Comparison of ENCODE assay signal across 7 mouse cellular contexts in genomic region chr6:125099421-125099971, GRCm38 (mm10). TPM values are rescaled to one million over a fixed set of nuclear protein-coding genes. Genes with fewer than 3 reads are reported as not detected.
A peak's percentile ranks its signal among the peaks of the same experiment; 100 is the strongest.
DNase-seq lines count a peak whose midpoint lies in the region; ATAC-seq lines count a peak whose summit lies in the region.

No protein-coding gene starts in this region.

- no peak for ATAC-seq in heart, embryonic 16.5 days (replicated peaks; ENCODE audit: extremely low read depth, insufficient read depth, low FRiP score)
- ATAC-seq in limb, embryonic 11.5 days (ENCODE audit: insufficient number of reproducible peaks, low FRiP score, low TSS enrichment, low read depth), result no peak
- ATAC-seq in midbrain, embryonic 12.5 days (ENCODE audit: low FRiP score, low read depth), result no peak

- DNase-seq in urinary bladder, postnatal 14 days (ENCODE audit: low spot score), result peak; percentile 45
- no peak for DNase-seq in urinary bladder, postnatal 4 days (ENCODE audit: low spot score in 2 of 2)
- peak; percentile 69 to 73 for DNase-seq in cerebellum, postnatal 14 days
- DNase-seq in limb, embryonic 11.5 days (ENCODE audit: low spot score), result no peak
- DNase-seq in thymus, postnatal 10 days (ENCODE audit: low spot score in 2 of 2), result peak; percentile 75 to 77

- H3K4me2 ChIP-seq in heart, embryonic 16.5 days (ENCODE audit: low read depth, low read length), result peak overlapping the region; percentile 96
- peak overlapping the region; percentile 94; the same call in 1 of the 2 replicates for H3K4me2 ChIP-seq in limb, embryonic 11.5 days (ENCODE audit: low read depth, severe bottlenecking)
- H3K4me2 ChIP-seq in midbrain, embryonic 12.5 days (replicated peaks), result peak overlapping the region; percentile 86

- WGBS in heart, embryonic 16.5 days, result 40% methylated on average over 5 of the region's 5 CpGs
- WGBS in limb, embryonic 11.5 days, result 63% methylated on average over 5 of the region's 5 CpGs
- 44% methylated on average over 5 of the region's 5 CpGs for WGBS in midbrain, embryonic 12.5 days

- no peaks in the 10 kb centered on the region for H3K27me3 ChIP-seq in heart, embryonic 16.5 days (ENCODE audit: control insufficient read depth, insufficient read depth, low read length)
- no peaks in the 10 kb centered on the region for H3K27me3 ChIP-seq in limb, embryonic 11.5 days (ENCODE audit: control insufficient read depth, insufficient read depth, low read length)
- no peaks in the 10 kb centered on the region for H3K27me3 ChIP-seq in midbrain, embryonic 12.5 days

- peaks cover 40% of the 10 kb centered on the region for H3K36me3 ChIP-seq in heart, embryonic 16.5 days (ENCODE audit: control insufficient read depth, insufficient read depth)
- H3K36me3 ChIP-seq in limb, embryonic 11.5 days (ENCODE audit: control insufficient read depth, insufficient read depth, low read length), result peaks cover 37% of the 10 kb centered on the region
- H3K36me3 ChIP-seq in midbrain, embryonic 12.5 days, result peaks cover 62% of the 10 kb centered on the region

- H3K9me3 ChIP-seq in heart, embryonic 16.5 days (replicated peaks; ENCODE audit: control insufficient read depth, low read length), result no peaks in the 10 kb centered on the region
- H3K9me3 ChIP-seq in limb, embryonic 11.5 days (ENCODE audit: control insufficient read depth, low read length), result no peaks in the 10 kb centered on the region
- no peaks in the 10 kb centered on the region for H3K9me3 ChIP-seq in midbrain, embryonic 12.5 days

- H3K9ac ChIP-seq in heart, embryonic 16.5 days (ENCODE audit: low read length), result peak overlapping the region; percentile 96
- peak overlapping the region; percentile 45; the same call in 1 of the 2 replicates for H3K9ac ChIP-seq in limb, embryonic 11.5 days (ENCODE audit: low read length)
- H3K9ac ChIP-seq in midbrain, embryonic 12.5 days (replicated peaks), result peak overlapping the region; percentile 98

- peaks cover 32% of the 10 kb centered on the region for H3K4me1 ChIP-seq in heart, embryonic 16.5 days (ENCODE audit: control insufficient read depth, insufficient read depth, low read length)
- H3K4me1 ChIP-seq in limb, embryonic 11.5 days (ENCODE audit: control insufficient read depth, insufficient read depth, low read length), result peaks cover 26% of the 10 kb centered on the region
- H3K4me1 ChIP-seq in midbrain, embryonic 12.5 days, result peaks cover 34% of the 10 kb centered on the region

- H3K27ac ChIP-seq in heart, embryonic 16.5 days (ENCODE audit: low read length), result peak overlapping the region; percentile 50; the same call in 1 of the 2 replicates
- no peak overlapping the region for H3K27ac ChIP-seq in limb, embryonic 11.5 days (replicated peaks; ENCODE audit: low read depth, low read length)
- H3K27ac ChIP-seq in midbrain, embryonic 12.5 days (replicated peaks), result peak overlapping the region; percentile 80

- H3K4me3 ChIP-seq in heart, embryonic 16.5 days (ENCODE audit: low read length), result peak overlapping the region; percentile 11
- H3K4me3 ChIP-seq in limb, embryonic 11.5 days (ENCODE audit: low read depth, low read length), result peak overlapping the region; percentile 10; the same call in 1 of the 2 replicates
- peak overlapping the region; percentile 89 for H3K4me3 ChIP-seq in midbrain, embryonic 12.5 days

RNA-seq across cellular contexts. Expression of gene Chd4, which starts 3.7 kb away (rescaled TPM):
- 50.6 and 63.0 TPM in 2 replicates for polyA plus RNA-seq in heart, embryonic 16.5 days (2015; fragmentation: Nextera tagmentation; extraction: Ambion mirVana)
- polyA plus RNA-seq in limb, embryonic 11.5 days (2014; fragmentation: Nextera tagmentation; extraction: Ambion mirVana), result 110 and 117 TPM in 2 replicates
- polyA plus RNA-seq in midbrain, embryonic 12.5 days (2016; fragmentation: Nextera tagmentation; extraction: Ambion mirVana), result 127 and 132 TPM in 2 replicates

RNA-seq across cellular contexts. Expression of gene Lpar5, which starts 31.8 kb away (rescaled TPM):
- polyA plus RNA-seq in heart, embryonic 16.5 days (2015; fragmentation: Nextera tagmentation; extraction: Ambion mirVana), result 0.55 and 1.6 TPM in 2 replicates
- polyA plus RNA-seq in limb, embryonic 11.5 days (2014; fragmentation: Nextera tagmentation; extraction: Ambion mirVana), result 0.32 TPM in 1 of 2 replicates, not detected in the other
- polyA plus RNA-seq in midbrain, embryonic 12.5 days (2016; fragmentation: Nextera tagmentation; extraction: Ambion mirVana), result 0.16 and 0.26 TPM in 2 replicates

RNA-seq across cellular contexts. Expression of gene Nop2, which starts 32.2 kb away (rescaled TPM):
- 45.0 and 45.8 TPM in 2 replicates for polyA plus RNA-seq in heart, embryonic 16.5 days (2015; fragmentation: Nextera tagmentation; extraction: Ambion mirVana)
- polyA plus RNA-seq in limb, embryonic 11.5 days (2014; fragmentation: Nextera tagmentation; extraction: Ambion mirVana), result 71.4 and 76.3 TPM in 2 replicates
- polyA plus RNA-seq in midbrain, embryonic 12.5 days (2016; fragmentation: Nextera tagmentation; extraction: Ambion mirVana), result 54.1 and 56.4 TPM in 2 replicates

RNA-seq across cellular contexts. Expression of gene Iffo1, which starts 45.5 kb away (rescaled TPM):
- 11.7 and 13.2 TPM in 2 replicates for polyA plus RNA-seq in heart, embryonic 16.5 days (2015; fragmentation: Nextera tagmentation; extraction: Ambion mirVana)
- 12.7 and 14.5 TPM in 2 replicates for polyA plus RNA-seq in limb, embryonic 11.5 days (2014; fragmentation: Nextera tagmentation; extraction: Ambion mirVana)
- 18.7 and 18.8 TPM in 2 replicates for polyA plus RNA-seq in midbrain, embryonic 12.5 days (2016; fragmentation: Nextera tagmentation; extraction: Ambion mirVana)

RNA-seq across cellular contexts. Expression of gene Acrbp, which starts 50.0 kb away (rescaled TPM):
- 8.0 TPM in 2 replicates for polyA plus RNA-seq in heart, embryonic 16.5 days (2015; fragmentation: Nextera tagmentation; extraction: Ambion mirVana)
- 13.3 and 16.1 TPM in 2 replicates for polyA plus RNA-seq in limb, embryonic 11.5 days (2014; fragmentation: Nextera tagmentation; extraction: Ambion mirVana)
- 18.0 and 18.9 TPM in 2 replicates for polyA plus RNA-seq in midbrain, embryonic 12.5 days (2016; fragmentation: Nextera tagmentation; extraction: Ambion mirVana)

Comparison
In these comparisons a context has a peak if more than half of its experiments do, and no peak if none do; other contexts are left out.
1. DNase-seq: peak in urinary bladder, postnatal 14 days (single experiment), cerebellum, postnatal 14 days (2 of 2) and thymus, postnatal 10 days (2 of 2); none in urinary bladder, postnatal 4 days (0 of 2) and limb, embryonic 11.5 days (single experiment).
2. H3K4me3 ChIP-seq: peak in every context shown above with its lines; median percentile 89 in midbrain, embryonic 12.5 days; 11 in heart, embryonic 16.5 days; 10 in limb, embryonic 11.5 days.
3. H3K9ac ChIP-seq: peak in every context shown above with its lines; median percentile 98 in midbrain, embryonic 12.5 days; 96 in heart, embryonic 16.5 days; 45 in limb, embryonic 11.5 days.
4. Peak in every context shown above with its lines, with median percentiles within 50 percentile points of each other: H3K4me2 ChIP-seq.